Mouse (Mus musculus) neural tube, embryonic 14.5 days (tissue): ENCODE measurements around the gene H2-Q10. TPM values are rescaled to one million over a fixed set of nuclear protein-coding genes. Genes with fewer than 3 reads are reported as not detected.

ENCODE experiments used
- ATAC-seq: fragments of 200-750 bp; cut with Nextera tagmentation; 2 replicates; pipeline ENCODE4 v1.8.0; 2017; ENCODE audit warnings: low read depth, mild to moderate bottlenecking, moderate TSS enrichment, moderate library complexity
- H3K27ac ChIP-seq: fragments of 300-500 bp; sonication (generic); 2 replicates; pipeline ENCODE4 v1.5.1; 2014; ENCODE audit warnings: low read depth, mild to moderate bottlenecking, control low read depth, low read length, moderate library complexity, mixed read lengths
- H3K27me3 ChIP-seq: fragments of 300-500 bp; sonication (generic); 2 replicates; pipeline ENCODE4 v1.6.1; 2014; ENCODE audit warnings: low read length; ENCODE audit not compliant: control insufficient read depth, insufficient read depth
- H3K36me3 ChIP-seq: fragments of 300-500 bp; sonication (generic); 2 replicates; pipeline ENCODE4 v1.6.1; 2014; ENCODE audit warnings: low read length, mixed read lengths; ENCODE audit not compliant: control insufficient read depth, insufficient read depth
- H3K4me1 ChIP-seq: fragments of 300-500 bp; sonication (generic); 2 replicates; pipeline ENCODE4 v1.6.1; 2014; ENCODE audit warnings: low read length; ENCODE audit not compliant: control insufficient read depth, insufficient read depth
- H3K4me2 ChIP-seq: fragments of 300-500 bp; sonication (generic); 2 replicates; pipeline ENCODE4 v1.6.1; 2014; ENCODE audit warnings: mild to moderate bottlenecking, low read depth, low read length, control low read depth
- H3K4me3 ChIP-seq: fragments of 300-500 bp; sonication (generic); 2 replicates; pipeline ENCODE4 v1.5.1; 2014; ENCODE audit warnings: low read depth, low read length, control low read depth, mixed read lengths
- H3K9ac ChIP-seq: fragments of 300-500 bp; sonication (generic); replicated peaks from 2 replicates; pipeline ENCODE4 v1.6.1; 2014; ENCODE audit warnings: low read depth, mild to moderate bottlenecking, control low read depth, low read length, mixed read lengths
- H3K9me3 ChIP-seq: fragments of 300-500 bp; sonication (generic); 2 replicates; pipeline ENCODE4 v1.6.1; 2016; ENCODE audit warnings: low read length; ENCODE audit not compliant: control insufficient read depth
- WGBS: fragments of 180-500 bp; shearing (Covaris S2); extraction: QIAGEN DNeasy Blood & Tissue Kit; methylation state at CpG from one replicate; pipeline ENCODE4 v1.1.7; 2014; 5-methylcytosine and 5-hydroxymethylcytosine counted together
- polyA plus RNA-seq: library from polyadenylated mRNA; unstranded; fragments of >200 nt; fragmentation: Nextera tagmentation; extraction: Ambion mirVana; gene quantifications from 2 replicates; pipeline ENCODE4 v1.2.1, GENCODE M21; 2014

Gene H2-Q10
- polyA plus RNA-seq, 1 experiment from 2014 or later: 0.27 TPM

- no peak overlapping the region for H3K4me2 ChIP-seq
- no peak for ATAC-seq
Measured at GRCm38 (mm10) chr17:35486726-35487125, 16.8 kb downstream of the H2-Q10 start.

GRCm38 (mm10) chr17:35488041-35488440 lies 18.2 kb downstream of the H2-Q10 start:
- no peaks in the 10 kb centered on the region for H3K9me3 ChIP-seq
- no peak overlapping the region for H3K27ac ChIP-seq
- no peak for ATAC-seq

More at GRCm38 (mm10) chr17:35486726-35487125, 16.8 kb downstream of the H2-Q10 start:
- no peak overlapping the region for H3K4me3 ChIP-seq
- H3K27me3 ChIP-seq: no peaks in the 10 kb centered on the region
- H3K9ac ChIP-seq: no peak overlapping the region
- WGBS: 67% methylated on average over 10 of the region's 10 CpGs
- H3K9me3 ChIP-seq: no peaks in the 10 kb centered on the region
- no peak overlapping the region for H3K27ac ChIP-seq
- H3K36me3 ChIP-seq: no peaks in the 10 kb centered on the region
- no peaks in the 10 kb centered on the region for H3K4me1 ChIP-seq

GRCm38 (mm10) chr17:35490320-35490719 lies 20.4 kb downstream of the H2-Q10 start:
- Histone ChIP-seq H3K4me1 (no peaks in the 10 kb centered on the region), H3K4me3 (no peak overlapping the region), H3K4me2 (no peak overlapping the region), H3K27ac (no peak overlapping the region), H3K9me3 (no peaks in the 10 kb centered on the region), H3K9ac (no peak overlapping the region), H3K27me3 (no peaks in the 10 kb centered on the region), H3K36me3 (no peaks in the 10 kb centered on the region)
- WGBS: 31% methylated on average over 5 of the region's 5 CpGs
- no peak for ATAC-seq

More at GRCm38 (mm10) chr17:35488041-35488440, 18.2 kb downstream of the H2-Q10 start:
- Histone ChIP-seq H3K4me3 (no peak overlapping the region), H3K36me3 (no peaks in the 10 kb centered on the region), H3K4me2 (no peak overlapping the region), H3K4me1 (no peaks in the 10 kb centered on the region), H3K9ac (no peak overlapping the region), H3K27me3 (no peaks in the 10 kb centered on the region)
- WGBS: 98% methylated on average over 2 of the region's 2 CpGs

- WGBS: 94% methylated on average over 7 of the region's 7 CpGs
- H3K9ac ChIP-seq: no peak overlapping the region
- H3K9me3 ChIP-seq: no peaks in the 10 kb centered on the region
- H3K27ac ChIP-seq: no peak overlapping the region
- H3K27me3 ChIP-seq: no peaks in the 10 kb centered on the region
- no peaks in the 10 kb centered on the region for H3K4me1 ChIP-seq
- no peaks in the 10 kb centered on the region for H3K36me3 ChIP-seq
- H3K4me3 ChIP-seq: no peak overlapping the region
- H3K4me2 ChIP-seq: no peak overlapping the region
- no peak for ATAC-seq
Measured at GRCm38 (mm10) chr17:35497124-35497523, 27.2 kb downstream of the H2-Q10 start.

- no peak overlapping the region for H3K27ac ChIP-seq
Measured at GRCm38 (mm10) chr17:35502226-35502625, 32.3 kb downstream of the H2-Q10 start.

GRCm38 (mm10) chr17:35502762-35503161 lies 32.9 kb downstream of the H2-Q10 start:
- H3K9me3 ChIP-seq: no peaks in the 10 kb centered on the region
- H3K27ac ChIP-seq: no peak overlapping the region
- no peak for ATAC-seq
- no peaks in the 10 kb centered on the region; the same call in 1 of the 2 replicates for H3K27me3 ChIP-seq
- H3K4me1 ChIP-seq: no peaks in the 10 kb centered on the region
- H3K4me3 ChIP-seq: no peak overlapping the region
- no peak overlapping the region for H3K4me2 ChIP-seq
- no peaks in the 10 kb centered on the region for H3K36me3 ChIP-seq
- 53% methylated on average over 5 of the region's 5 CpGs for WGBS
- no peak overlapping the region for H3K9ac ChIP-seq

More at GRCm38 (mm10) chr17:35502226-35502625, 32.3 kb downstream of the H2-Q10 start:
- Histone ChIP-seq H3K9me3 (no peaks in the 10 kb centered on the region), H3K9ac (no peak overlapping the region), H3K4me1 (no peaks in the 10 kb centered on the region), H3K27me3 (no peaks in the 10 kb centered on the region; the same call in 1 of the 2 replicates), H3K36me3 (no peaks in the 10 kb centered on the region), H3K4me2 (no peak overlapping the region), H3K4me3 (no peak overlapping the region)
- no peak for ATAC-seq
- 6% methylated on average over 6 of the region's 6 CpGs for WGBS

- H3K27me3 ChIP-seq: no peaks in the 10 kb centered on the region; the same call in 1 of the 2 replicates
- ATAC-seq: no peak
- no peak overlapping the region for H3K27ac ChIP-seq
- H3K36me3 ChIP-seq: no peaks in the 10 kb centered on the region
- H3K4me3 ChIP-seq: no peak overlapping the region
- no peak overlapping the region for H3K4me2 ChIP-seq
- no peaks in the 10 kb centered on the region for H3K9me3 ChIP-seq
- 27% methylated on average over 5 of the region's 5 CpGs for WGBS
- H3K9ac ChIP-seq: no peak overlapping the region
- H3K4me1 ChIP-seq: no peaks in the 10 kb centered on the region
Measured at GRCm38 (mm10) chr17:35503849-35504248, 34.0 kb downstream of the H2-Q10 start.

- Histone ChIP-seq H3K4me3 (no peak overlapping the region), H3K9me3 (no peaks in the 10 kb centered on the region), H3K4me2 (no peak overlapping the region), H3K36me3 (no peaks in the 10 kb centered on the region), H3K27me3 (no peaks in the 10 kb centered on the region; the same call in 1 of the 2 replicates), H3K27ac (no peak overlapping the region), H3K9ac (no peak overlapping the region), H3K4me1 (no peaks in the 10 kb centered on the region)
- WGBS: 25% methylated on average over 8 of the region's 8 CpGs
- ATAC-seq: no peak
Measured at GRCm38 (mm10) chr17:35504628-35505481, 35.0 kb downstream of the H2-Q10 start.

GRCm38 (mm10) chr17:35505776-35506175 lies 35.9 kb downstream of the H2-Q10 start, which contains the start of gene Pou5f1:
Gene Pou5f1, plus strand, starts transcription at chr17:35506018.
- Histone ChIP-seq H3K27ac (no peak within 1 kb of the TSS), H3K9ac (no peak within 1 kb of the TSS), H3K36me3 (no peaks in the 10 kb centered on the region), H3K4me2 (no peak within 1 kb of the TSS), H3K27me3 (no peaks in the 10 kb centered on the region; the same call in 1 of the 2 replicates), H3K9me3 (no peaks in the 10 kb centered on the region), H3K4me1 (no peaks in the 10 kb centered on the region), H3K4me3 (no peak within 1 kb of the TSS)
- 49% methylated on average over 12 of the region's 13 CpGs for WGBS
- no peak for ATAC-seq
